Mouse (Mus musculus) lung, embryonic 15.5 days (tissue): ENCODE results near the gene Bmpr1a. TPM values are rescaled to one million over a fixed set of nuclear protein-coding genes. Genes with fewer than 3 reads are reported as not detected.

Experiments
- ATAC-seq: fragments of 200-750 bp; cut with Nextera tagmentation; 2 replicates; pipeline ENCODE4 v1.8.0; 2017; ENCODE audit warnings: moderate number of reproducible peaks, borderline replicate concordance; ENCODE audit not compliant: low FRiP score, low TSS enrichment; ENCODE audit errors: extremely low read depth
- H3K27ac ChIP-seq: fragments of 300-500 bp; sonication (generic); 2 replicates; pipeline ENCODE4 v1.5.1; 2015; ENCODE audit warnings: moderate library complexity, mild to moderate bottlenecking, inconsistent platforms
- H3K27me3 ChIP-seq: fragments of 300-500 bp; sonication (generic); 2 replicates; pipeline ENCODE4 v1.6.1; 2015; ENCODE audit warnings: inconsistent platforms
- H3K36me3 ChIP-seq: fragments of 300-500 bp; sonication (generic); 2 replicates; pipeline ENCODE4 v1.6.1; 2015; ENCODE audit warnings: inconsistent platforms
- H3K4me1 ChIP-seq: fragments of 300-500 bp; sonication (generic); 2 replicates; pipeline ENCODE4 v1.6.1; 2015; ENCODE audit warnings: inconsistent platforms
- H3K4me2 ChIP-seq: fragments of 300-500 bp; sonication (generic); 2 replicates; pipeline ENCODE4 v1.6.1; 2015; ENCODE audit warnings: inconsistent platforms, mild to moderate bottlenecking, moderate library complexity
- H3K4me3 ChIP-seq: fragments of 300-500 bp; sonication (generic); 2 replicates; pipeline ENCODE4 v1.5.1; 2015; ENCODE audit warnings: mild to moderate bottlenecking, inconsistent platforms
- H3K9ac ChIP-seq: fragments of 300-500 bp; sonication (generic); 2 replicates; pipeline ENCODE4 v1.6.1; 2015; ENCODE audit warnings: inconsistent platforms
- H3K9me3 ChIP-seq: fragments of 300-500 bp; sonication (generic); 2 replicates; pipeline ENCODE4 v1.6.1; 2016; ENCODE audit warnings: inconsistent platforms
- WGBS: fragments of 180-500 bp; shearing (Covaris S2); methylation state at CpG from one replicate; pipeline ENCODE4 v1.1.7; 2015; 5-methylcytosine and 5-hydroxymethylcytosine counted together
- polyA plus RNA-seq: library from polyadenylated mRNA; unstranded; fragments of >200 nt; fragmentation: Nextera tagmentation; extraction: Ambion mirVana; gene quantifications from 2 replicates; pipeline ENCODE4 v1.2.1, GENCODE M21; 2015

Bmpr1a gene
- polyA plus RNA-seq, 1 experiment from 2014 or later: 39.1 TPM

DNA sequence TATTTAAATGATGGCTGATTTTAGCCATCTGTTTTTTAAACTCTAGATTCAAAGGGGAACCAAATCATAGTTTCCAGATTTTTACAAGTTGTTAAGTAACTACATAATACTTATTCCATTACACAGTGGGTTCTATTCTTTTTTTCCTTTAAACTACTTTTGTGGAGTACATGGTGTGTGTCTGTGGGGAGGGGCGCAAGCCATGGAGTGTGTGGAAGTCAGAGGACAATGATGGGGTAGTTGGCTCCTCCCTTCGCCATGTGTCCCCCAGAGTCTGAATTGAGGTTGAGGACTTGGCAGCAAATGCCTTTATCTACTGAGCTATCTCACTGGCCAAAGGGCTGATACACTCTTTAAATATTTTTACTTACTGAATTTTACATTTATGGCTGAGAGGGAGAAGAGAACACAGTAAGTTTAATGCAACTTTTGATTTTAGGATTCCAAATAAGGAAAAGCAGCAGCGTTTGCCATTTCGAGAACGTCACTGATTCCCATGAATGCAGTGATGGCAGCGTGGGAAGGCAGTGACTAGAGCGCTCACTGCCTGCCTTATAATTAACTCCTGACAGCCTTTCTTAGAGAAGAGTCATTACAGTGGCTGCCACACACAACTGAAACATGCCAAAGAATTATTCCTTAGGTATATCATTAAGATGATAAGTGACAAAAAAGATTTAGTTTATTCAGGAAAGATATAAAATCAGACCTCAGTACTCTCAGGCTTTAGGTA is 90.8 kb downstream of the Bmpr1a start:
- no peaks in the 10 kb centered on the region for H3K9me3 ChIP-seq
- no peaks in the 10 kb centered on the region for H3K4me1 ChIP-seq
- H3K27ac ChIP-seq: no peak overlapping the region
- no peak overlapping the region for H3K4me2 ChIP-seq
- no peak overlapping the region for H3K9ac ChIP-seq
- peaks cover 44% of the 10 kb centered on the region for H3K36me3 ChIP-seq
- no peak for ATAC-seq
- WGBS: 91% methylated on average over 7 of the region's 7 CpGs
- no peak overlapping the region for H3K4me3 ChIP-seq
- H3K27me3 ChIP-seq: no peaks in the 10 kb centered on the region

DNA sequence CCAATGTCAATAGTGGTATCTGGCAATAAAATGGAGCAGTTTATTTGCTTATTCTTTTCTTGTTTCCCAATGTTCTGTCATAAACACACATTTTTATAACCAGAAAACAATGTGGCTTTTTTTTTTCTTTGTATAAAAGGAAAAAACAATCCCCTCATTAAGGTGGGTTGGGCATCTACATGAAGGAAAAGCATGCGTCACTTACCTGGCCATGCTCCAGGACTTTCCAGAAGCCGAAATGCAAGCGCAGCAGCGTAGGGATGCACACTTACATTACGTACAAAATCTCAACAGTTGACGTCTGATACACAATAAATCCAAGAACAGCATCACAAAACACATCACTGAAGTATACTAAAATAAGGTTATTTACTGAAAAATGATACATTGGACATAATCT is 92.4 kb downstream of the Bmpr1a start:
- H3K4me1 ChIP-seq: no peaks in the 10 kb centered on the region
- 95% methylated on average over 6 of the region's 6 CpGs for WGBS
- H3K27me3 ChIP-seq: no peaks in the 10 kb centered on the region
- H3K27ac ChIP-seq: no peak overlapping the region
- ATAC-seq: no peak
- H3K36me3 ChIP-seq: peaks cover 45% of the 10 kb centered on the region
- H3K9ac ChIP-seq: no peak overlapping the region
- no peaks in the 10 kb centered on the region for H3K9me3 ChIP-seq
- H3K4me3 ChIP-seq: no peak overlapping the region
- no peak overlapping the region for H3K4me2 ChIP-seq

DNA sequence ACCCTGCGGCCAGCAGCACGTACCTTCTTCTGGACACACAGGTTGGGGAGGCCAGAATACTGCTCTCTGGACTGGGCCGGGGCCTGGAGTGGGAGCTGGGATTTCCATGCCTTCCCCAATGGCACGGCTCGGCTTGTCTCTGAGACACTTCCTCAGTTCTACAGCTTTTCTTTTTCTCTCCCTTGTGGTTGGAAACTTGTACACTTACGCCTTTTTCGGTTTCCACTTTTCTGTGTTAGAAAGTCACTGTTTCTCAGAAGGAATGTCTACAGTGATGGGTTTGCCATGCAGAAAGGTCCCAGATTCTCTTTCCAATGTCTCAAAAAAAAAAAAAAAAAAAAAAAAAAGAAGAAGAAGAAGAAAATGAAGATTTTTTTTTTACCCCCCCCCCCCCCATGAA is 99.7 kb downstream of the Bmpr1a start:
- no peak for ATAC-seq
- Histone ChIP-seq H3K4me3 (no peak overlapping the region), H3K9ac (no peak overlapping the region), H3K36me3 (peaks cover 50% of the 10 kb centered on the region), H3K27me3 (no peaks in the 10 kb centered on the region), H3K9me3 (no peaks in the 10 kb centered on the region), H3K4me1 (no peaks in the 10 kb centered on the region), H3K27ac (no peak overlapping the region), H3K4me2 (no peak overlapping the region)
- whole genome bisulfite sequencing: 91% methylated on average over 7 of the region's 7 CpGs

DNA sequence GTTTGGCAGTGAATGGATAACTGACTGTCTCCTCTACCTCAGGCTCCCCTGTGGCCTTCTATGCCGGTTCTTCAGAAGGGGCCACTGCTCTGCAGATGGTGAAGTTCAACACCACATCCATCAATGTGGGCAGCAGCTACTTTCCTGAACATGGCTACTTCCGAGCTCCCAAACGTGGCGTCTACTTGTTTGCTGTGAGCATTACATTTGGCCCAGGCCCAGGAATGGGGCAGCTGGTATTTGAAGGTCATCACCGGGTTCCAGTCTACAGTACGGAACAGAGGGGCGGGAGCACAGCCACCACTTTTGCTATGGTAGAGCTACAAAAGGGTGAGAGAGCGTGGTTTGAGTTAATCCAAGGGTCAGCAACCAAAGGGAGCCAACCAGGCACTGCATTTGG is 100.3 kb downstream of the Bmpr1a start:
- H3K4me3 ChIP-seq: no peak overlapping the region
- no peaks in the 10 kb centered on the region for H3K4me1 ChIP-seq
- no peak overlapping the region for H3K9ac ChIP-seq
- H3K27me3 ChIP-seq: no peaks in the 10 kb centered on the region
- WGBS: 51% methylated on average over 8 of the region's 8 CpGs
- peaks cover 49% of the 10 kb centered on the region for H3K36me3 ChIP-seq
- ATAC-seq: no peak
- H3K9me3 ChIP-seq: no peaks in the 10 kb centered on the region
- H3K4me2 ChIP-seq: no peak overlapping the region
- H3K27ac ChIP-seq: no peak overlapping the region

DNA sequence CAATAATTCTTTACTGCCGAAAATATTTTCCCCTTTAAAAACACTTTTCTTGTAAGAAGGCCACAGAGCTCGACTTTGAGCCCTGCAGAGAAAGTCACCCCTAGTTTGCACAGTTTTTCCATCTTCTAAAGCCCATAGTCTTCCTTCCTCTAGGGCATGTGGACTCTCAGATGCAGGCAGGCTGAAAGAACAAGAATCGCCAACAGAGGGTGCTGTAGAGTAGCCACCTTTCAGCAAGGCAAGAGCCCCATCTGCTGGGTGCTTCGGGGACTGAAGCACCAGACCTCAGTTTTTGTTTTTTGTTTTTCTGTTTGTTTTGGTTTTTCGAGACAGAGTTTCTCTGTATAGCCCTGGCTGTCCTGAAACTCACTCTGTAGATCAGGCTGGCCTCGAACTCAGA is 102.0 kb downstream of the Bmpr1a start:
- Histone ChIP-seq H3K27ac (no peak overlapping the region), H3K36me3 (peaks cover 43% of the 10 kb centered on the region), H3K9me3 (no peaks in the 10 kb centered on the region), H3K4me1 (no peaks in the 10 kb centered on the region), H3K4me2 (no peak overlapping the region), H3K9ac (no peak overlapping the region), H3K4me3 (no peak overlapping the region), H3K27me3 (no peaks in the 10 kb centered on the region)
- ATAC-seq: no peak
- WGBS: 56% methylated on average over 6 of the region's 6 CpGs

DNA sequence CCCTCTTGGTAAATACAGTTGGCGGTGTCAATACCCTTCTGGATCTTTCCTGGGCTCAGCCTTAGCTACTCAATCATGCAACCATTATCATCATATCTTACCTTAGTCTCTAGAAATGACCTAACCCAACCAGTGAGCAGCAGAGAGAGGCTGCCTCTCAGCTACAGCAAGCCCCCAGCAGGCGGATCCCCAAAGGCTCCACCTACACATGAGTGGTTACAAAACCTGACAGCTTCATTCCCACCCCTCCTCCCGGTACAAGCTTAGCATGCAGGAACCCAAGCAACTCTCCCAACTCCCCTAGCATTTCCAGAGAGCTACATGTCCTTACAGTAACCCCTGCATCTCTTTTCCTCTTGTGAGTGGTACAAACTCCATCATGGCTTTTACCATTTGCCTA is 103.1 kb downstream of the Bmpr1a start:
- Histone ChIP-seq H3K27ac (no peak overlapping the region), H3K4me2 (no peak overlapping the region), H3K4me1 (no peaks in the 10 kb centered on the region), H3K27me3 (no peaks in the 10 kb centered on the region), H3K9ac (no peak overlapping the region), H3K9me3 (no peaks in the 10 kb centered on the region), H3K36me3 (peaks cover 37% of the 10 kb centered on the region), H3K4me3 (no peak overlapping the region)
- no peak for ATAC-seq
- 86% methylated on average over 3 of the region's 3 CpGs for WGBS

DNA sequence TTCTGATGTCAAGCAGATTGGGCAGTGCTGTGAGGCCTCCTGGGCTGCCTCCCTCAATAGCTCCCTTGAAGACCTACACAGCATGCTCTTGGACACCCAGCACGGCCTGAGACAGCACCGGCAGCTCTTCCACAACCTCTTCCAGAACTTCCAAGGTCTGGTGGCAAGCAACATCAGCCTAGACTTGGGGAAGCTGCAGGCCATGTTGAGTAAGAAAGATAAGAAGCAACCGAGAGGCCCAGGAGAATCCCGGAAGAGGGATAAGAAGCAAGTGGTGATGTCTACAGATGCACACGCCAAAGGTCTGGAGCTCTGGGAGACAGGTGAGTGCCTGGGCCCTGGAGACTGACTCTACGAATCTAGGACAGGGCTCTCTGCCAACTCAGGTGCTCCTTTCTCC is 103.8 kb downstream of the Bmpr1a start:
- Histone ChIP-seq H3K27me3 (no peaks in the 10 kb centered on the region), H3K36me3 (peaks cover 31% of the 10 kb centered on the region)

DNA sequence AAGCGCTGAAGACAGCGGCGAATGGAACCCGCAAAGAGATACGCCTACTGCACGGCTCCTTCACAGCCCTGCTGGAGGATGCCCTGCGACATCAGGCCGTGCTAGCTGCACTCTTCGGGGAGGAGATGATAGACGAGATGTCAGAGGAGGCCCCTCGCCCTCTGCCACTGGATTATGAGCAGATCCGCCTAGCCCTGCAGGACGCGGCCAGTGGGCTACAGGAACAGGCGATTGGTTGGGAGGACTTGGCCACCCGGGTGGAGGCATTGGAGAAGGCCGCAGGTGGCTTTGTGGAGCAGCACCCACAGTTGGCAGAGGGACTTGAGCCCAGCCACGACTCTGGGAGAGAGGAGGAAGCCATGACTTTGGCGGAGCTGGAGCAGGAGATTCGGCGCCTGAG is 104.2 kb downstream of the Bmpr1a start:
- no peaks in the 10 kb centered on the region for H3K4me1 ChIP-seq
- no peak overlapping the region for H3K4me3 ChIP-seq
- H3K36me3 ChIP-seq: peaks cover 27% of the 10 kb centered on the region
- no peak overlapping the region for H3K4me2 ChIP-seq
- 90% methylated on average over 21 of the region's 21 CpGs for whole genome bisulfite sequencing
- ATAC-seq: no peak
- no peak overlapping the region for H3K9ac ChIP-seq
- H3K9me3 ChIP-seq: no peaks in the 10 kb centered on the region
- H3K27ac ChIP-seq: no peak overlapping the region
- H3K27me3 ChIP-seq: no peaks in the 10 kb centered on the region

More for the DNA sequence above, 103.8 kb downstream of the Bmpr1a start:
- ATAC-seq: no peak
- Histone ChIP-seq H3K4me1 (no peaks in the 10 kb centered on the region), H3K4me2 (no peak overlapping the region), H3K9me3 (no peaks in the 10 kb centered on the region), H3K27ac (no peak overlapping the region), H3K9ac (no peak overlapping the region), H3K4me3 (no peak overlapping the region)
- 91% methylated on average over 6 of the region's 6 CpGs for WGBS

DNA sequence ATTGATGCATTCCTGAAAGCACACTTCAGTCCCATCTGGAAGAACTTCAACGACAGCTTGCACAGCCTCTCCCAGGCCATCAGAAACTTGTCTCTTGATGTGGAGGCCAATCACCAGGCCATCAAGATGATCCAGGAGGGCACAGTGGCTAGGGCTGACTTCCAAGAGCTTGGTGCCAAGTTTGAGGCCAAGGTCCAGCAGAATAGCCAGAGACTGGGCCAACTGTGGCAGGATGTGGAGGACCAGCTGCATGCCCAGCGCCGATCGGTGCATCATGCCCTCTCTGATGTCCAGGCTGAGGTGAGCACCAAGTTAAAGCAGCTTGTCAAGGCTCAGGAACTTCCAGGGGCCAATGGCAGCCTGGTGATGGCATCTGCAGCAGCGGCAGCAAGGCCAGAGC is 105.3 kb downstream of the Bmpr1a start:
- H3K36me3 ChIP-seq: peaks cover 22% of the 10 kb centered on the region
- H3K9me3 ChIP-seq: no peaks in the 10 kb centered on the region
- 88% methylated on average over 5 of the region's 5 CpGs for WGBS
- ATAC-seq: no peak
- no peaks in the 10 kb centered on the region for H3K27me3 ChIP-seq
- H3K27ac ChIP-seq: no peak overlapping the region
- no peak overlapping the region for H3K9ac ChIP-seq
- no peak overlapping the region for H3K4me3 ChIP-seq
- H3K4me2 ChIP-seq: no peak overlapping the region
- no peaks in the 10 kb centered on the region for H3K4me1 ChIP-seq

DNA sequence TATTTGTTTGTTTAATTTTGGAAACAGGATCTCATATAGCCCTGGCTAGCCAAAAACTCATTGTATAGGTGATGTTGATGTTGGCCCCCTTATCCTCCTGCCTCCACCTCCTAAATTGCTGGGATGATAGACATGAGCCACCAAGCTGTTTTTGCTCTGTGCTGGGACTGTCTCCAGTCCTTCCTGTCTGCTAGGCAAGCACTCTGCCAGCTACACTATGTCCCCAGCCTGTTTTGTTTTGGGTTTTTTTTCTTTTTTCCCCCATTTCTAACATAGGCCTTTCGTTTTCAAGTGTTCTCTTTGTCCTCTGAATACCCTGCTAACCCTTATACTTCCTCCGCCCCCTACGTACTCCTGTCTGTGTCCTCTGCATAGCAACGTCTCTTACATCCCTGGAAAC is 109.8 kb downstream of the Bmpr1a start:
- WGBS: 55% methylated on average over 4 of the region's 4 CpGs
- no peak overlapping the region for H3K27ac ChIP-seq
- H3K36me3 ChIP-seq: peaks cover 1% of the 10 kb centered on the region; the same call in 1 of the 2 replicates
- ATAC-seq: no peak
- no peaks in the 10 kb centered on the region for H3K4me1 ChIP-seq
- H3K4me2 ChIP-seq: no peak overlapping the region
- no peak overlapping the region for H3K4me3 ChIP-seq
- no peaks in the 10 kb centered on the region for H3K9me3 ChIP-seq
- H3K27me3 ChIP-seq: no peaks in the 10 kb centered on the region
- H3K9ac ChIP-seq: no peak overlapping the region

DNA sequence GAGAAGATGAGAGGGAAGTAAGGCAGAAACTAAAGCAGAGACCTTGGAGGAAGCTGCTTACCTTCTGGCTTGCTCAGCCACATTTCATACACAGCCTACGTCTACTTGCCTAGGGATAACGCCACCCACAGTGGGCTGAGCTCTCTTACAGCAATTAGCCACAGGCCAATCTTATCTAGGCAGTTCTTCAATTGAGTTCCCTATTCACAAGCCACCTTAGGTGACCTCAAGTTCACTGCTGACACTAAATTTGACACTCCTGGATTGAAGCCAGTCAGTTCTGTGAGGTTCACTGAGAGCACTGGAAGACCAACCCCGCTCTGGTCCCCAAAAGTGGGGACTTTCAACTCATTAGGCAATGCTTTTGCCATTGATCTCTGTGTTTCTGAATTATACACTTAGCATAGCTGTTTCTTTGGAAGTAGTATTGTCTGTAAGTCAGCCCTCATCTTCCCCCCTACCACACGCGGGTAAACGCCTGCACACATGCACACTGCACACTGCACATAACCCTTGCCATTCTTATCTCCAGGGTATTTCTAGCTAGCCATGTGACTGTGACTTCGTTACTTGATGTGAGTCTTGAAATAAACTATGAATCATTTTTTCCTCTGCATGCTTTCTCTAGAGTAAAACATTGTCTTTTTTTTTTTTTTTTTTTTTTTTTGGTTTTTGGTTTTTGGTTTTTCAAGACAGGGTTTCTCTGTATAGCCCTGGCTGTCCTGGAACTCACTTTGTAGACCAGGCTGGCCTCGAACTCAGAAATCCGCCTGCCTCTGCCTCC is 120.0 kb downstream of the Bmpr1a start:
- no peaks in the 10 kb centered on the region for H3K27me3 ChIP-seq
- H3K36me3 ChIP-seq: no peaks in the 10 kb centered on the region
- H3K27ac ChIP-seq: no peak overlapping the region
- peaks cover 9% of the 10 kb centered on the region for H3K4me1 ChIP-seq
- no peaks in the 10 kb centered on the region for H3K9me3 ChIP-seq
- H3K4me2 ChIP-seq: no peak overlapping the region
- H3K4me3 ChIP-seq: no peak overlapping the region
- no peak for ATAC-seq
- 90% methylated on average over 9 of the region's 9 CpGs for WGBS
- H3K9ac ChIP-seq: no peak overlapping the region

DNA sequence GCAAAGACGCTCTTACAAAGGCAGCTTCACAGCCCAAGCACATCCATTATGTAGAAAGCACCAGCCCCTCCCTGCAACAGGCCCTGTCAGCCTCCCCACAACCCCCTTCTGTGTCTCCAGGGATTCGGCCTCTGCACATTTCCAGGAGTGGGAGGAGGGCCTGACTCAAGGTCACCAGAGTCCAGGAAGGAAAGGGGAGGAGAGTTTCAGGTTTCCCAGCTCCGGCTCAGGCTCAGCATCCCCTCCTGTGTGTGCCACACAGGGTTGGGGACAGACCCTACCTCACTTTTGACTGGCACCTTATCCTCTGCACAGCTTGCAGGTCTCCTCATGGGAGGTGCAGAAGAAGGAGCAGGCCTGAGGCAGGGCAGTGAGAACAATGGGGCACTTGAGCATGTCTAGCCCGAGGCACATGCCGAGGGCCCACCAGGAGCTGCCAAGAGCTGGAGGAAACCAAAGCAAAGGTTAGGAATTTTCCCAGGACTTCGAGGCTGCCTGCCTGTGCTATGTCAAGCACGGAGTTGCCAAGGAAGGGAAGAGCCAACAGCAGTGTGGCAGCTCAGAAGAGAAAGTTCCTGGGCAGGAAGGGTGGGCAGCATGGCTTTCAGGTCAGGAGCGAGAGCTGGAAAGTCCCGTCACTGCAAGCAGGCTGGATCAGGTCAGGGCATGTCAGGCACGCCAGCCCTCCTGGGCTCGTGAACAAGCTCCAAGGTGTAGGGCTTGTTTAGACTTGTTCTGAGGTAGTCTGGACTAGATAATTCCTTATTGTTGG is 124.4 kb downstream of the Bmpr1a start:
- H3K9ac ChIP-seq: no peak overlapping the region
- no peaks in the 10 kb centered on the region for H3K27me3 ChIP-seq
- H3K4me2 ChIP-seq: peak overlapping the region; percentile 3; the same call in 1 of the 2 replicates
- 22% methylated on average over 11 of the region's 11 CpGs for WGBS
- no peaks in the 10 kb centered on the region for H3K36me3 ChIP-seq
- H3K4me1 ChIP-seq: peaks cover 23% of the 10 kb centered on the region
- peak overlapping the region; percentile 77 for H3K27ac ChIP-seq
- ATAC-seq: no peak; the same call in 1 of the 2 replicates
- H3K9me3 ChIP-seq: no peaks in the 10 kb centered on the region
- H3K4me3 ChIP-seq: no peak overlapping the region
